Mouse (Mus musculus) lung, adult 2 months (tissue): ENCODE measurements at regions not wholly inside any gene's neighbourhood (a gene's known extent, or its start where the extent isn't known, plus 50 kb on each side); places are given as distances from the start of the nearest gene placed in this dataset.

Source experiments
- DNase-seq: peaks from one replicate; pipeline ENCODE4 v3.0.0; 2022
- H3K4me1 ChIP-seq: fragments of 200-500 bp; 2 replicates; pipeline ENCODE4 v1.6.1; 2011; ENCODE audit warnings: low read length; ENCODE audit not compliant: control insufficient read depth, insufficient read depth
- H3K4me3 ChIP-seq: fragments of 200-500 bp; replicated peaks from 2 replicates; pipeline ENCODE3; 2011; ENCODE audit warnings: low read depth, mild to moderate bottlenecking, control low read depth, low read length; ENCODE audit errors: extremely low read depth
- CTCF ChIP-seq: fragments of 200-500 bp; IDR thresholded peaks from 2 replicates; pipeline ENCODE4 v1.5.1; 2011; ENCODE audit warnings: mild to moderate bottlenecking, low read length, control low read depth; ENCODE audit not compliant: insufficient read depth
- POLR2A ChIP-seq: fragments of 200-500 bp; IDR thresholded peaks from 2 replicates; pipeline ENCODE4 v1.6.1; 2011; ENCODE audit warnings: low read depth, mild to moderate bottlenecking, control low read depth, low read length, borderline replicate concordance; ENCODE audit errors: extremely low read depth
- WGBS: fragments of 180-500 bp; shearing (Covaris S2); methylation state at CpG from one replicate; pipeline ENCODE4 v1.1.7; 2018; 5-methylcytosine and 5-hydroxymethylcytosine counted together

GRCm38 (mm10) chr9:61479626-61480025, 107.5 kb downstream of the Tle3 start:
- no peak overlapping the region for H3K4me3 ChIP-seq
- TF ChIP-seq CTCF (no peak), POLR2A (no peak)
- DNase-seq: no peak
- no peaks in the 10 kb centered on the region for H3K4me1 ChIP-seq
- WGBS: 52% methylated on average over 6 of the region's 6 CpGs

GRCm38 (mm10) chr9:61478862-61479261, 106.7 kb downstream of the Tle3 start:
- Histone ChIP-seq H3K4me1 (no peaks in the 10 kb centered on the region), H3K4me3 (no peak overlapping the region)
- WGBS: 37% methylated on average over 9 of the region's 9 CpGs
- no peak for DNase-seq
- no peak for TF ChIP-seq POLR2A
- TF ChIP-seq CTCF: no peak

GRCm38 (mm10) chr9:61476351-61476750, 104.2 kb downstream of the Tle3 start:
- no peak overlapping the region for H3K4me3 ChIP-seq
- DNase-seq: no peak
- TF ChIP-seq CTCF (no peak), POLR2A (no peak)
- H3K4me1 ChIP-seq: no peaks in the 10 kb centered on the region
- 54% methylated on average over 4 of the region's 4 CpGs for WGBS

- no peak for DNase-seq
- no peak overlapping the region for H3K4me3 ChIP-seq
- no peaks in the 10 kb centered on the region for H3K4me1 ChIP-seq
- TF ChIP-seq CTCF: no peak
- TF ChIP-seq POLR2A: no peak
- WGBS: 65% methylated on average over 6 of the region's 6 CpGs
These were observed 98.8 kb downstream of the Tle3 start for GRCm38 (mm10) chr9:61470815-61471505.

GRCm38 (mm10) chr9:61468897-61469509, 96.8 kb downstream of the Tle3 start:
- Histone ChIP-seq H3K4me3 (no peak overlapping the region), H3K4me1 (no peaks in the 10 kb centered on the region)
- DNase-seq: no peak
- 62% methylated on average over 11 of the region's 11 CpGs for WGBS
- TF ChIP-seq CTCF (no peak), POLR2A (no peak)

GRCm38 (mm10) chr9:61468368-61468848, 96.2 kb downstream of the Tle3 start:
- DNase-seq: no peak
- H3K4me1 ChIP-seq: no peaks in the 10 kb centered on the region
- H3K4me3 ChIP-seq: no peak overlapping the region
- WGBS: 46% methylated on average over 6 of the region's 6 CpGs
- no peak for TF ChIP-seq CTCF
- no peak for TF ChIP-seq POLR2A
